Mouse (Mus musculus) megakaryocyte-erythroid progenitor cell, adult 5-6 weeks (primary cell): ENCODE results near the gene Nanos2. TPM values are rescaled to one million over a fixed set of nuclear protein-coding genes. Genes with fewer than 3 reads are reported as not detected.

ENCODE experiments used
- ATAC-seq: replicated peaks from 2 replicates; pipeline ENCODE4 v1.8.0; 2016; ENCODE audit warnings: mild to moderate bottlenecking, inconsistent platforms; ENCODE audit not compliant: severe bottlenecking, poor library complexity, low FRiP score, low TSS enrichment
- total RNA-seq, 2 experiments: library from RNA; stranded (forward) in 1 of 2; stranded (reverse) in 1 of 2; fragments of 200-1000, 215-1000 nt in 1 of 2; fragments of >200 nt in 1 of 2; fragmentation: Nextera tagmentation in 1 of 2; gene quantifications; 2 replicates each; pipeline ENCODE4 v1.2.3; 2014 to 2017

Gene Nanos2
- total RNA-seq, 2 experiments from 2014 or later, result not detected

DNA sequence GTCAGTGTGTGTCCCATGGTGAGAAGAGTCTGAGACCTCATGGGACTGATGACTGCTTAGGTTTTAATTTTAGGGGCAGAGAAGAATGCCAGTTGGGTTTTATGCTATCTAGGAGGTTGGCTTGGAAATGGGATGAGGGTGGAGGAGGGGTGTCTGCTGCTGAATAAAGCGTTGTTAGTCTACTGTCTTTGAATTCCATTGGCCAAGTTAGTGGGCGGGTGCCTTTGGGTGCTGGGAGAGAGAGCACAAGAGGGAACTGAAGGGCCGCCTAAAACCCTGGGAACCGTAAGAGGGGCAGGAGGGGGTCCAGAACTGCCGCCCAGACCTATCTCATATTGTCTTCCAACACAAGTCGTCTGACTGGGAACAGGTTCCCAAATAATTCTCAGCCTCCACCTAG is 1.6 kb downstream of the Nanos2 start:
- no peak for ATAC-seq

DNA sequence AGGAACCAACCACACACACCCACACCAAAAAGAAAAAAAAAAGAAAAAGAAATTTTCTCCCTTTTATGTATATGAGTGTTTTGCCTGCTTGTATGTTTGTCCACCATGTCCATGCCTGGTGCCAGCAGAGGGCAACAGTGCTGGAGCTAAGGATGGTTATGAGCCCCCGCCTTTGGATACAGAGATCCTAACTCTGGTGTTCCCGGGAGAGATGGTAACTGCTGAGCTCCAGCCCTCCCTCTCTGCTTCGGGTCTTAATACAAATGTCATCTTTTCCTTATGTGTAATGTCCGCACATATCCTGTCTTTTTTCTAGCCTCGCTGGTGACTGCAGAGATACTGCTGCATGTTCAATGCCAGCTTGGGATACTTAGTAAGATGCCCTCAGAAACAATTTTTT is 2.8 kb downstream of the Nanos2 start:
- no peak for ATAC-seq

DNA sequence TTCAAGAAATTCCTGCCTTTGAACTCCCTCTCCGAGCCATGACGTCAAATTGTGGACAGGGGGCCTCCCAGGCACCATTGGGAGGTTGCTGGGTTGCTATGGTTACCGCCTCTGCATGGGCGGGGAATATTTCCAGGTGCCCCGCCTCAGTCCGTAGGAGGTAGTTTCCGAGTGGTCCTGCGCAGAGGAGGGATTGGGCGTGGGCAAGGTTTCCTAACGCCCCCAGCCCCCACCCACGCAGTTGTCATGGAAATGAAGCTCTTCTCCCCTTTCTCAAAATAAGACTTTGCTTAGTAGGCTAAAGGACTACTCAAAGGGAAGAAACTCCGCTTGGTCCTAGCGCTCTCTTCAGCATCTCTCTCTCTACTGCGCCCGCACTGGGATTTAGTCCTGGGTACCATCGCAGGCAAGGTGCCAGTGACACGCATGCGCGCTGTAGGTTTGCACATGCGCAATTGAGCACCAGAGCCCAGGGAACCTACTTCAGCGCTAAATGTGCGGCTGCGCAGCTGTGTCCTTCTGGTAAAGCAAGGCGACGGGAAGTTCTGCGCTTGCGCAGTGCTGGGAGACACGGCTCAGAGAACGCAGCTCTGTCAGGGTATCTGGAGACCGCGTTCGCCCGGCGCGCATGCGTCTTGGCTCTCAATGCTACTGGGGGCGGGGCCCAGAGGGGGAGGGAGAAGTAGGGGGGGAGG is 3.5 kb downstream of the Nanos2 start, which contains the start of gene Mypop:
Gene Mypop (plus strand): TSS at position 645 of the 695 bp plus-strand sequence.
- peak; percentile 82 for ATAC-seq

DNA sequence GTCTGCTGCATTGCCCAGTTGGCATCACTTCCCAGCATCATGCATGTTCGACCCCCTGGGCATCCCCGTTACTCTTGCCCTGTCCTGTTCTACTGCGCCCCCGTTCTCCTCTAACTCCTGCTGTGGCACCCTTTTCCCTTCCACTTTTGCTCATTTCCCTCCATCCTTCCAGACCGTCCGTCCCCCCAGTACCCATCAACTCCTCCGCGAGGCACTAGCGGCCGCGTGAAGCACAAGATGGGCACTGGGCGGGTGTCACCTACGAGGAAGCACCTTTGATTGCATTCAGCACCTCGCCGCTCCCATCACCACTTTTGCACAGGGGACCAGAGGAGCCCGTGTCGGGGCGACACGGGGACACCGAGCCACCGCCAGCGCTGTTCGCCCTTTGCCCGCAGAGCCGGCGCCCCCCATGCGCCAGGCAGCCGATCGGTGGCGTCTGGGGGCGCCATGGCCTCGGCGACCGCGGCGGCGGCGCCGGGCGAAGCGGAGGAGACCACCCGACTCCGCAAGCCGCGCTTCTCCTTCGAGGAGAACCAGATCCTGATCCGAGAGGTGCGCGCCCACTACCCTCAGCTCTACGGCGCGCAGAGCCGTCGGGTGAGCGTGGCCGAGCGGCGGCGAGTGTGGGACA is 4.6 kb downstream of the Nanos2 start:
- no peak for ATAC-seq

DNA sequence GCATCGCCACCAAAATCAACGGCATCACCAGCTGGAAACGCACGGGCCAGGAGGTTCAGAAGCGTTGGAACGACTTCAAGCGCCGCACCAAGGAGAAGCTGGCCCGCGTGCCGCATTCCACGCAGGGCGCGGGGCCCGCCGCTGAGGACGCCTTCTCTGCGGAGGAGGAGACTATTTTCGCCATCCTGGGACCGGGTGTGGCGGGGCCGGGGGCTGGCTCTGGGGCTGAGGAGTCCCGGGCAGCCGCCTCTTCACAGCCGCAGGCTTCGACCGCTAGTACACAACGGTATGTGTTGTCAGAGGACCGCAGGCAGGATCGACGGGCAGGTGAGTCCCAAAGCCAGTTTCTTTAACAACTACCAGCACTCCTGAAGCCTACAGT is 5.1 kb downstream of the Nanos2 start:
- ATAC-seq, result no peak

DNA sequence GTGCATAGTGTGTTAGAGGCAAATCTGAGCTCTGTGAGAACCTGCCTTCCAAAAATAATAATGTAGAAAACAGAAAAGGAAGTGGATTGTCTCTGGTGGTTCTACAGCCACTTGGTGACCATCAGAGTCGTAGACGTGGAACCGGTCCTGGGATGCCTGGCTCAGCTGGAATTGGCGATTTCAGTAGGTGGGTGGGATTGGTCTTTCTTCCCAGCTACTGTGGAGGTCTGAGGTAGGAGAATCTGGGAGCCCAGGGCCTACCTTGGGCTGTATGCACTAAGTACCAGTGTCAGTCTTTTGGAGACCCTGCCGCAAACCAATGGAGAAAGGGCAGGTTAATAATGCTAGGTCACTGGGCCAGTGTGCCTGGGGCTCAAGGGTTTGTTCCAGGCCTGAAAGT is 5.8 kb downstream of the Nanos2 start:
- ATAC-seq, result no peak

DNA sequence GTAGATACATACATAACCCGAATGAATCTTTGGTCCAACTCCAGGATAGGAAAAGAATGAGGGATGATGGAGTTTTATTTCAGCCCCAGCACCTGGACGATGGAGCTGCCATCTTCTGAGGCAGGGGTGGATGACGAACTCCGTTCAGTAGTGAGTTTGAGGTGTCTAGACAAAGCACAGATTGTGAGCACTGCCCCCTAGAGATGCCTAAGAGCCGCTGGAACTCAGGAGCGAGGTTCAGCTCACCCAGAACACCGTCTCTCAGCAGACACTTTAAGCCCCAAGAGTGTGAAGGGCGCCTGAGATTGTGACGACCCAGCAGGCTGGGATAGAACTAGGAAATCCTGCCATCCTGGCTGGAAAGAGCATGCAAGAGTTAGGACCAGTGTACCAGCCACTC is 11.6 kb downstream of the Nanos2 start:
- no peak for ATAC-seq

DNA sequence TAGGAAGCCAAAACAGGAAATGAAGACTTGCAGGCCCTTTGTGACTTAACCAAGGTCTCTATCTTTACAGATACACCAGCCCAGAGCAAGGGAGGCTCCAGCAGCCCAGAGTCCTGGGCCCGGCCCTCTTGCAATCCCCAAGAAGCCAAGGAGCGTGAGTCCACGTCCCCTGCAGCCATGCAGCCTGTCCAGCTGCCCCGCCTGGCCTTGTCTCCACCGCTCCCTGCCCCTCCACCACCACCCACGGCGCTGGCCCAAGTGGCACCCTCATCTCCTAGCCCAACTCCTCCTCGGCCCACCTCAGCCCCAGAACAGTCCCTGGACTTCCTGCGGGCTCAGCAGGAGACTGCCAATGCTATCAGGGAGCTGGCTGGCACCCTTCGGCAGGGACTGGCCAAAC is 13.2 kb downstream of the Nanos2 start:
- ATAC-seq, result no peak

DNA sequence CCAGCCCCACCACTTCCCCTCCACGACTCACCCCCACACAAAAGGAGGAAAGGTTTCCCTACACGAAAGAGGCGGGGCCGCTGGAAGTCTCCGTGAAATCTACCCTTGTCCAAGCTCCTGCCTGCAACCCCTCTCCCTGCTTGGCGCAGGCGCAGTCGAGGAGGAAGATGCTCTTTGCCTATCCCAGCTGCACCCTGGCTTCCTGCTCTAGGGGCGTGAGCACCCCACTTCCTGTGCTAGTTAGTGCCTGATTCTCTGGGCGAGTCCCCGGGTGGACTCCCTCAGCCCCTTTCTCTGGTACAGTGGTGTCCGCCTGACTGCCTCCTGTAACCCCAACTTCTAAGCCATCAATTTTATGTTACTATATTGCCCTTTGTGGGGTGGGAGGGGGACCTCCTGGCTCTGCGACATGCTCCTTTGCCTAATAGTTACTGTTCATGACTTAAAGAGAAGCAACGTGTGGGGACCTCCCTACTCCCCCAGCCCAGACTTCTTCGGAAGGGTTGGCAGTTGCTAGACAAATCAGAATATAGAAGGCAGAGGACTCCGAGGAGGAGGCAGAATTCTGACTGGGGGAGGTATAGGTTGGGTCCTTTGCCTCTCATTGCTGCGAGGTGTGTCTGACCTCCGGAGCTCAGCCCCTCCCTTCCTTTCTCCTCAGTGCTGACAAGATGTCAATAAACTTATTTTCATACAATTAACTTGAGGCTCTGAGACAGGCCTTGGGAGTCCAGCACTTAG is 14.0 kb downstream of the Nanos2 start:
- ATAC-seq, result peak; percentile 51

DNA sequence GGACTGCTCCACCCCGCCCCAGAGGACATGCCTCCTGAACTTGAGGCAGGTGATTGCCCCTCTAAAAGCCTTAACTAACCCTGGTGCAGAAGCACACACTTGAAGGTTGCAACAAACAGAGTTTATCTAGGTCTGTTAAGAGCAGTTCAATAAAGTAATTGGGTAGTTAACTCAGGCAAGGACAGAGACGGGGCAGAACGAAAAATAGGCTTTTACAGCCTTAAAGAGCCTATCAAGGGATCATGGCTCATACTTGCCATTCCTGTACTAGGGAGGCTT is 14.5 kb downstream of the Nanos2 start:
- no peak for ATAC-seq

DNA sequence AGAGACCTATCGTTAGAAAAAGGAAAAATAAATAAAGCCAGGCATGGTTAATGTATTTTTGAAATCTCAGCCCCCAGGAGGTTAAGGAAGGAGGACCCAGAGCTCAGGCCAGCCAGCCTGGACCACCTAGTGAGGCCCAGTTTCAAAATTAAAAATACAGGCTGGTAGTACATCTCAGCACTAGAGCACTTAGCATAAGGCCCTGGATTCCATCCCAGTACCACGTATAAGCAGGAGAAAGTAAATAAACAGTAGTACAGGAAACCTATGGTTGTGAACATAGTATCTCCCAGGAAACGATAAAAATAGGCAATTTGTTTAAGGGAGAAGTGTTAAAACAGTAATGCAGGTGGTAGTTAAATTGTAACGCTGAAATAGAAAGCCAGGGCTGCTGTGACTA is 14.9 kb downstream of the Nanos2 start:
- no peak for ATAC-seq

DNA sequence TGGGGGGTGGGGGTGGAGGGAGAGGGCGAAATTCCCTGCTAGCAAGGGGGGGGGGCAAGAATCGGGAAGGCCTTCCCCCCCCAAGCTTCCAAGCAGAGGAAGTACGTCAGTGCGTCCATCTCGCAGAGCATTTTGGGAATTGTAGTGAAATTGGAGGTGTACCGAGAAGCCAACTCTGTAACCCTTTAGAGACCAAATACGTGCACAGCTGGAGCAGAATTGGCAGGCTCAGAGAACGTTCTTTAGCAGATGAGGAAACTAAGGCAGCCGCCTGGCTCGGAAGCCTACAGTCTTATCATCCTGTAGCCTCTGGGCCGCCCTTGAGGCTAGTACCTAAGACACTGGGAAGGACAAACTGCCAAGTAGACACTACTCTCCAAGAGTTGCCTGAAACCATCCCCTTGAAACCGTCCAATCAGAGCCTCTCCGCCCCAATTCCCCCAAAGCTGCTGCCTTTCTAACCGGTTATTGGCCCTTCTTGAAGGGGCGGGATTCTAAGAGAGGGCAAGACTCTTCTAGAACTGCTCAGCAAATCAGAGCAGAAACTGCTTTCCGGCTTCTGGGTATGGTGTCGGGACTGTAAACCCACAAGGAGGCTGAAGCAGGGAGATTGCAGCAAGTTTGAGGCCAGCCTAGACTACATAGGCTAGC is 15.8 kb downstream of the Nanos2 start:
- peak; percentile 62 for ATAC-seq

DNA sequence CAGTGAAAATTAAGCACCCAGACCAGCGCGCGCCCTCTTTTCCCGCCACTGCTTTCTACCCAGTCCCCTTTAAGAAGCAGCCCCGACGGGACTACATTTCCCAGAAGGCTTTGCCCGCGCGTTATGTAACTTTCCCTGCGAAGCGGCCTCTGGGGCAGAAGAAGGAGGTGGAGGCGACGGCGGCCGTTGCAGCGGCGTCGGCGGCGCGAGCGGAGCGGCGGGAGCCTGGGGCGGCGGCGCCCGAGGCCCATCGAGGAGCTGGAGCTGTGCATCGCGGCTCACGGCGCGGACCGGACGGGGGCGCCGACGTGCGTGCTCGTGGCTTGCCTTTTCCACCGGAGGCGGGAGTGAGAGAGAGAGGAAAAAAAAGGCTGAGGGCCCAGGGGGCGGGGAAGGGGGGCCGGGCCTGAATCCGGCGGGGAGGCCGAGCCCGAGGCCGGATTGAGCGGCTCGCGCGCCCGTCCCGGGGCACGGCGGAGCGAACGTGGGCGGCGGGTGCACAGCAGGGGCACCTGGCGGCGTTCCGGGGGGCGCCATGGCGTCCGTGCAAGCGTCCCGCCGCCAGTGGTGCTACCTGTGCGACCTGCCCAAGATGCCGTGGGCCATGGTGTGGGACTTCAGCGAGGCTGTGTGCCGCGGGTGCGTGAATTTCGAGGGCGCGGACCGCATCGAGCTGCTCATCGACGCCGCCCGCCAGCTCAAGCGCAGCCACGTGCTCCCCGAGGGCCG is 16.9 kb downstream of the Nanos2 start, which contains the start of gene Irf2bp1:
Gene Irf2bp1 (plus strand): TSS at position 143 of the 729 bp plus-strand sequence.
- peak; percentile 53 for ATAC-seq

DNA sequence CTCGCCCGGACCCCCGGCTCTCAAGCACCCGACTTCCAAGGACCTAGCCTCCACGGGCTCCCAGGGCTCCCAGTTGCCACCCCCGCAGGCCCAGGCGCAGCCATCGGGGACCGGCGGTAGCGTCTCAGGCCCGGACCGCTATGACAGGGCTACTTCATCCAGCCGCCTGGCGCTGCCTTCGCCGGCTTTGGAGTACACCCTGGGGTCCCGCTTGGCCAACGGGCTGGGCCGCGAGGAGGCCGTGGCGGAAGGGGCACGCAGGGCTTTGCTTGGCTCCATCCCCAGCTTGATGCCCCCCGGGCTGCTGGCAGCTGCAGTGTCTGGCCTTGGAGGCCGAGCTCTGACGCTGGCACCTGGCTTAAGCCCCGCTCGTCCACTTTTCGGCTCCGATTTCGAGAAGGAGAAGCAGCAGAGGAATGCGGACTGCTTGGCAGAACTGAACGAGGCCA is 17.5 kb downstream of the Nanos2 start:
- no peak for ATAC-seq

DNA sequence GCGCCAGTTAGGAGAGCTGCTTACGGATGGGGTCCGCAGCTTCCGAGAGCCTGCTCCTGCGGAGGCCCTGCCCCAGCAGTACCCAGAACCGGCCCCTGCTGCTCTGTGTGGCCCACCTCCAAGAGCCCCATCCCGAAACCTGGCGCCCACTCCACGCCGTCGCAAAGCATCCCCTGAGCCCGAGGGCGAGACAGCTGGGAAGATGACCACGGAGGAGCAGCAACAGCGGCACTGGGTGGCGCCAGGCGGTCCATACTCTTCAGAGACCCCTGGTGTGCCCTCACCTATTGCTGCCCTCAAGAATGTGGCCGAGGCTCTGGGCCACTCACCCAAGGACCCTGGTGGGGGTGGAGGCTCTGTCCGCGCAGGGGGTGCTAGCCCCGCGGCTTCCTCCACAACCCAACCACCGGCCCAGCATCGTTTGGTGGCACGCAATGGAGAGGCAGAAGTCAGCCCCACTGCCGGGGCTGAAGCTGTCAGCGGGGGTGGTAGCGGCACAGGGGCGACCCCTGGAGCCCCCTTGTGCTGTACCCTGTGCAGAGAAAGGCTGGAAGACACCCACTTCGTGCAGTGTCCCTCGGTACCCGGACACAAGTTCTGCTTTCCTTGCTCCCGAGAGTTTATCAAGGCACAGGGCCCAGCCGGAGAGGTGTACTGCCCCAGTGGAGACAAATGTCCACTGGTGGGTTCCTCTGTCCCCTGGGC is 18.4 kb downstream of the Nanos2 start:
- ATAC-seq, result no peak

DNA sequence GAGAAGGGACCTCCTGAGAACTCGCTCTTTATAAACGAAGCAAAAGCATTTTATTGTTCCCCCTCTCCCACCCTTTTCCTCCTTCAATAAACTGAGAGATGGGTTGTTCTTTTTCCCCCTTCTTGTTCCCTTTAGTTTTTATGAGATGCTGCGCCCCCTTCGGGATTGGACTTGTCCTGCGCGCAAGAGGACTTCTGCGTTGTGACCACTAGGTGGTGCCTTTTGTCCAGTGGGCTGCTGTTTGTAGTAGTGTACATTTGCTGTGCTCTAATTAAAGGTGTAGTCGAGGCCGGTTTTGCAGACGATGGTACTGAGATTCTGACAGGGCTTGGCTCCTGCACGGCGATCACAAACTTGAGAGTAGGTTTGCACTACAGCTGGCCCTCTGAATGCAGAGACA is 19.3 kb downstream of the Nanos2 start:
- peak; percentile 45 for ATAC-seq

DNA sequence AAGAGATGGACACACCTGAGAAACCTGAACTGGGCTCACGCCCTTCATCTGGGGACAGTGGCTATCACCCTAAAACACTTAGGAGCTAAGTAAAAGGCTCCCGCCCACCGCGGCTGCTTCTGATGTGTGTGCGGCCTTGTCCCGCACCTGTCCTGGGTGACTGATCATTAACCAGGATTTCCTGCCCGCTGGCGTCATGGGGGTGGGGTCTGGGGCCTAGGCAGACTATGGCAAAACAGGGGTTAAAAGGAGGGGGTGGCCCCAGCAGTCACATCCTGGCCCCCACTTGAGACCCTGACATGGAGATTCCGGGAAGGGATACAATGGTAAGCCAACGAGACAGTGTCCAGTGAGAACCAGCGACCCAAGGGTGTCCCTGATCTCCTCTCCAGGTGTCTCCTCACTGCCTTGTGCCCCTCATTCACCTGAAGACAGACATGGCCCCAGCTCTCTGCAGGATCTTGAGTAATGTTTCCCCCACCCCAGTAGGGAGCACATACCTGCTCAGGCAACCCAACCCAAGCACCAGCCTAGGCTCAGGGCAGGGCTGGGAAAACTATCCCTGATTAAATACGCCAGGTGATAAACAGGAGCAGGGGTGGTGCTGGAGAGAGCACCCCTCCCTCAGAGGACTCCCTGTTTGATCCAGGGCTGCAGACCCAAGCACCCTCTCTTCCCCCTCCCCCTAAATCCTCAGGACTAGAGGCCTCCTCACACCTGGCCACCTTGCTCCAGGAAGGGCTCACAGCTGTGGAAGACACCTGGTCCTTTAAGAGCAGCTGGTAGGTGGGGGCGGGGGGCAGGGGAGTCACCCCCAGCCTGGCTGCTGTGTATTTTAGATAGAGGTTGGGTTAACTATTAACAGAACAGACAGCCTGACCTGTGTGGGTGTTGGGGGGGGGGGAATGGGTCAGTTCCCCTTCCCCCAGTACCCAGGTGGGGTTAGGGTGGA is 20.1 kb downstream of the Nanos2 start:
- no peak for ATAC-seq

DNA sequence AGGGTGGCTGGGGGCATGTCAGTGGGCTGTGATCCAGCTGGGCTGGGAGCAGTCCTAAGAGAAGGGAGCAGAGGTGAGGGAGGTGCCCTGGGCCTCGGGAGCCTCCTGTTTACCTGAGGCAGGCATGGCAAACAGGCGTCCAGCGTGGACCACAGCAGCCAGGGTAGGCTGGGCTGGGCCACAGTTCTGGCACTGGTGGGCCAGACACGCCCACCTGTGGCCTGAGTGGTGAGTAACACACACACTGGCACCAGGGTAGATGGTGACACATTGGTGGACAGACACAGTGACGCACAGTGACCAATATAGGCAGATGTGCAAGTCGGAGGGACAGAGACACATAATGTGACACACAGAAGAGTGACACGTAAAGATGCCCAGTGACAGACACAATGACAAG is 23.4 kb downstream of the Nanos2 start:
- ATAC-seq, result 0 out of 2 replicates have a peak, but pooled peaks have one; percentile 11
